Mouse (Mus musculus) thymus, adult 2 months (tissue): Measurements from ENCODE around the gene Psmd13. TPM values are rescaled to one million over a fixed set of nuclear protein-coding genes. Genes with fewer than 3 reads are reported as not detected.

ENCODE experiments used
- DNase-seq: peaks from one replicate; pipeline ENCODE4 v3.0.0; 2021
- H3K27ac ChIP-seq: fragments of 200-500 bp; 2 replicates; pipeline ENCODE4 v1.5.1; 2012; ENCODE audit warnings: low read length, control low read depth; ENCODE audit not compliant: control insufficient read depth, insufficient read depth
- H3K27me3 ChIP-seq: fragments of 200-500 bp; 2 replicates; pipeline ENCODE4 v1.6.1; 2012; ENCODE audit warnings: mild to moderate bottlenecking, low read length, moderate library complexity, mixed read lengths; ENCODE audit not compliant: control insufficient read depth, insufficient read depth
- H3K36me3 ChIP-seq: fragments of 200-500 bp; 2 replicates; pipeline ENCODE4 v1.6.1; 2012; ENCODE audit warnings: mild to moderate bottlenecking, low read length, moderate library complexity; ENCODE audit not compliant: control insufficient read depth, insufficient read depth
- H3K4me1 ChIP-seq: fragments of 200-500 bp; replicated peaks from 2 replicates; pipeline ENCODE4 v1.6.1; 2012; ENCODE audit warnings: low read length; ENCODE audit not compliant: control insufficient read depth, insufficient read depth
- H3K4me3 ChIP-seq: fragments of 200-500 bp; 2 replicates; pipeline ENCODE4 v1.5.1; 2012; ENCODE audit warnings: mild to moderate bottlenecking, low read length, control low read depth, moderate library complexity; ENCODE audit not compliant: control insufficient read depth, insufficient read depth
- CTCF ChIP-seq: fragments of 200-500 bp; IDR thresholded peaks from 2 replicates; pipeline ENCODE4 v1.5.1; 2012; ENCODE audit warnings: mild to moderate bottlenecking, control low read depth, low read length, moderate library complexity, borderline replicate concordance; ENCODE audit not compliant: control insufficient read depth, poor library complexity, insufficient read depth; ENCODE audit errors: extremely low read depth
- POLR2A ChIP-seq: fragments of 200-500 bp; IDR thresholded peaks from 2 replicates; pipeline ENCODE4 v1.6.1; 2012; ENCODE audit warnings: mild to moderate bottlenecking, low read length, control low read depth, moderate library complexity; ENCODE audit not compliant: control insufficient read depth, poor library complexity, insufficient read depth; ENCODE audit errors: extremely low read depth
- WGBS: fragments of 180-500 bp; shearing (Covaris S2); methylation state at CpG from one replicate; pipeline ENCODE4 v1.1.7; 2018; 5-methylcytosine and 5-hydroxymethylcytosine counted together
- polyA plus RNA-seq: library from polyadenylated mRNA; depleted of rRNA; stranded (reverse); fragments of >200 nt; gene quantifications from 2 replicates; pipeline ENCODE4 v1.2.3, GENCODE M21; 2012

Psmd13 gene
- polyA plus RNA-seq, 1 experiment, result 100 TPM

- Histone ChIP-seq H3K36me3 (peaks cover 48% of the 10 kb centered on the region), H3K4me1 (no peaks in the 10 kb centered on the region), H3K4me3 (no peak overlapping the region), H3K27me3 (no peaks in the 10 kb centered on the region), H3K27ac (no peak overlapping the region)
- TF ChIP-seq POLR2A (no peak), CTCF (no peak)
- no peak for DNase-seq
- 90% methylated on average over 7 of the region's 7 CpGs for WGBS
Measured at GRCm38 (mm10) chr7:140894031-140894430, 12.3 kb downstream of the Psmd13 start.

- Histone ChIP-seq H3K4me3 (no peak overlapping the region), H3K4me1 (no peaks in the 10 kb centered on the region), H3K27me3 (no peaks in the 10 kb centered on the region), H3K36me3 (peaks cover 43% of the 10 kb centered on the region), H3K27ac (no peak overlapping the region)
- no peak for DNase-seq
- TF ChIP-seq POLR2A, result no peak
- TF ChIP-seq CTCF, result no peak
- WGBS, result 94% methylated on average over 3 of the region's 3 CpGs
Measured at GRCm38 (mm10) chr7:140894611-140895010, 12.8 kb downstream of the Psmd13 start.

- 92% methylated on average over 7 of the region's 7 CpGs for WGBS
- TF ChIP-seq CTCF, result no peak
- TF ChIP-seq POLR2A, result no peak
- no peak for DNase-seq
- no peak overlapping the region for H3K27ac ChIP-seq
- no peaks in the 10 kb centered on the region for H3K4me1 ChIP-seq
- no peaks in the 10 kb centered on the region for H3K27me3 ChIP-seq
- no peak overlapping the region for H3K4me3 ChIP-seq
- H3K36me3 ChIP-seq, result peaks cover 26% of the 10 kb centered on the region
Measured at GRCm38 (mm10) chr7:140897863-140898262, 16.1 kb downstream of the Psmd13 start.

GRCm38 (mm10) chr7:140899121-140899520, 17.4 kb downstream of the Psmd13 start:
- H3K4me1 ChIP-seq, result no peaks in the 10 kb centered on the region
- H3K36me3 ChIP-seq, result peaks cover 21% of the 10 kb centered on the region
- no peaks in the 10 kb centered on the region for H3K27me3 ChIP-seq
- no peak overlapping the region for H3K27ac ChIP-seq
- no peak overlapping the region for H3K4me3 ChIP-seq
- no peak for DNase-seq
- TF ChIP-seq CTCF (no peak), POLR2A (no peak)
- 94% methylated on average over 3 of the region's 3 CpGs for WGBS

- no peak within 1 kb of the TSS for H3K4me3 ChIP-seq
Measured at GRCm38 (mm10) chr7:140900220-140900619, 18.5 kb downstream of the Psmd13 start, which contains the start of gene Cox8b. Gene Cox8b, minus strand, starts transcription at chr7:140900446.

GRCm38 (mm10) chr7:140902036-140902875, 20.5 kb downstream of the Psmd13 start:
- peaks cover 7% of the 10 kb centered on the region for H3K36me3 ChIP-seq
- DNase-seq, result no peak
- 93% methylated on average over 15 of the region's 15 CpGs for WGBS
- H3K27me3 ChIP-seq, result no peaks in the 10 kb centered on the region
- H3K4me1 ChIP-seq, result no peaks in the 10 kb centered on the region
- H3K4me3 ChIP-seq, result no peak overlapping the region
- H3K27ac ChIP-seq, result no peak overlapping the region
- no peak for TF ChIP-seq CTCF
- no peak for TF ChIP-seq POLR2A

More at GRCm38 (mm10) chr7:140900220-140900619, 18.5 kb downstream of the Psmd13 start, which contains the start of gene Cox8b:
- H3K36me3 ChIP-seq, result peaks cover 12% of the 10 kb centered on the region
- DNase-seq, result no peak
- TF ChIP-seq CTCF (no peak), POLR2A (no peak)
- H3K27ac ChIP-seq, result no peak within 1 kb of the TSS
- H3K27me3 ChIP-seq, result no peaks in the 10 kb centered on the region
- 83% methylated on average over 10 of the region's 10 CpGs for WGBS
- no peaks in the 10 kb centered on the region for H3K4me1 ChIP-seq
